11 mouse cellular contexts compared by ENCODE assay signal in genomic region chr4:137163962-137164361, GRCm38 (mm10).
DNase-seq lines count a peak whose midpoint lies in the region; ATAC-seq lines count a peak whose summit lies in the region.
"Had no signal": no experiment of that assay in that cellular context is flagged by ENCODE, and none has a peak within 500 bp of the region (broad histone marks: within the 10 kb centered on the region; RNA-seq: fewer than 3 reads in every experiment).

No protein-coding gene starts in this region.

- WGBS in kidney, embryonic 16.5 days: 52% methylated on average over 12 of the region's 12 CpGs
- WGBS in lung, embryonic 16.5 days: 53% methylated on average over 12 of the region's 12 CpGs

- no peaks in the 10 kb centered on the region for H3K36me3 ChIP-seq in kidney, embryonic 16.5 days (ENCODE audit: insufficient read depth, low read length)
- H3K36me3 ChIP-seq in lung, embryonic 16.5 days (ENCODE audit: control insufficient read depth, insufficient read depth, low read length): no peaks in the 10 kb centered on the region
- H3K36me3 ChIP-seq: G1E; hindbrain, embryonic 15.5 days had no signal

- ATAC-seq in kidney, embryonic 16.5 days (ENCODE audit: low FRiP score, low TSS enrichment): no peak
- no peak for ATAC-seq in lung, embryonic 16.5 days (ENCODE audit: low read depth)
- ATAC-seq: forebrain, embryonic 16.5 days had no signal

- H3K4me2 ChIP-seq in kidney, embryonic 16.5 days (replicated peaks; ENCODE audit: low read depth, low read length): no peak overlapping the region
- H3K4me2 ChIP-seq in lung, embryonic 16.5 days (ENCODE audit: low read depth, low read length): peak overlapping the region; percentile 68; the same call in 1 of the 2 replicates

- peak; percentile 11 for DNase-seq in kidney, adult 18-20 months
- DNase-seq in lung, postnatal 36 days: no peak
- DNase-seq in urinary bladder, postnatal 36 days (ENCODE audit: low spot score in 2 of 2): peak; percentile 35 to 42
- no peak for DNase-seq in urinary bladder, postnatal 4 days (ENCODE audit: low spot score in 2 of 2)
- no peak for DNase-seq in left cerebral cortex, postnatal 4 days

- H3K4me1 ChIP-seq in kidney, embryonic 16.5 days (ENCODE audit: insufficient read depth, low read length): peaks cover 26% of the 10 kb centered on the region
- peaks cover 6% of the 10 kb centered on the region for H3K4me1 ChIP-seq in lung, embryonic 16.5 days (replicated peaks; ENCODE audit: control insufficient read depth, insufficient read depth, low read length)

- H3K27ac ChIP-seq in kidney, embryonic 16.5 days (ENCODE audit: low read length): no peak overlapping the region
- H3K27ac ChIP-seq in lung, embryonic 16.5 days (ENCODE audit: low read length): no peak overlapping the region
- H3K27ac ChIP-seq: heart, adult 2 months; hindbrain, embryonic 15.5 days had no signal

- peaks cover 4% of the 10 kb centered on the region; the same call in 1 of the 2 replicates for H3K9me3 ChIP-seq in kidney, embryonic 16.5 days (ENCODE audit: low read length)
- H3K9me3 ChIP-seq in lung, embryonic 16.5 days (ENCODE audit: control insufficient read depth, low read length): no peaks in the 10 kb centered on the region; the same call in 1 of the 2 replicates
- H3K9me3 ChIP-seq: G1E; hindbrain, embryonic 15.5 days had no signal

- no peaks in the 10 kb centered on the region for H3K27me3 ChIP-seq in kidney, embryonic 16.5 days (ENCODE audit: insufficient read depth, low read length)
- 0 out of 2 replicates have a peak, but pooled peaks cover 2% of the 10 kb centered on the region for H3K27me3 ChIP-seq in lung, embryonic 16.5 days (ENCODE audit: control insufficient read depth, insufficient read depth, low read depth, low read length)

- intact Hi-C loops in left cerebral cortex, postnatal 4 days (cut with DNase I): loop anchor here (10.0 kb wide), 1 partner anchor 69 kb away; no protein-coding TSS in a partner anchor

- no peak overlapping the region for H3K9ac ChIP-seq in kidney, embryonic 16.5 days (replicated peaks; ENCODE audit: low read length)
- no peak overlapping the region for H3K9ac ChIP-seq in lung, embryonic 16.5 days (ENCODE audit: low read length)
- H3K9ac ChIP-seq: hindbrain, embryonic 15.5 days had no signal

- H3K4me3 ChIP-seq in kidney, embryonic 16.5 days (ENCODE audit: low read length): no peak overlapping the region
- no peak overlapping the region for H3K4me3 ChIP-seq in lung, embryonic 16.5 days (ENCODE audit: low read length)
- H3K4me3 ChIP-seq: heart, adult 2 months had no signal

Comparison
In these comparisons a context has a peak if more than half of its experiments do, and no peak if none do; other contexts are left out.
1. DNase-seq: peak in kidney, adult 18-20 months (single experiment) and urinary bladder, postnatal 36 days (2 of 2); none in lung, postnatal 36 days (single experiment), urinary bladder, postnatal 4 days (0 of 2) and left cerebral cortex, postnatal 4 days (single experiment).